Mouse (Mus musculus) midbrain, embryonic 15.5 days (tissue): ENCODE measurements at regions not wholly inside any gene's neighbourhood (a gene's known extent, or its start where the extent isn't known, plus 50 kb on each side); places are given as distances from the start of the nearest gene placed in this dataset.
"Not testable (repeated sequence)": the region's sequence is repeated elsewhere in the genome, so short reads cannot be mapped to it uniquely, and the experiment has no call there.

Experiments
- ATAC-seq: fragments of 200-750 bp; cut with Nextera tagmentation; replicated peaks from 2 replicates; pipeline ENCODE4 v1.8.0; 2017; ENCODE audit warnings: moderate TSS enrichment
- H3K27ac ChIP-seq: fragments of 300-500 bp; sonication (generic); 2 replicates; pipeline ENCODE4 v1.5.1; 2015; ENCODE audit warnings: mild to moderate bottlenecking, inconsistent platforms
- H3K27me3 ChIP-seq: fragments of 300-500 bp; sonication (generic); replicated peaks from 2 replicates; pipeline ENCODE4 v1.6.1; 2015; ENCODE audit warnings: inconsistent platforms
- H3K36me3 ChIP-seq: fragments of 300-500 bp; sonication (generic); replicated peaks from 2 replicates; pipeline ENCODE4 v1.6.1; 2015; ENCODE audit warnings: inconsistent platforms
- H3K4me1 ChIP-seq: fragments of 300-500 bp; sonication (generic); 2 replicates; pipeline ENCODE4 v1.6.1; 2015; ENCODE audit warnings: inconsistent platforms
- H3K4me2 ChIP-seq: fragments of 300-500 bp; sonication (generic); 2 replicates; pipeline ENCODE4 v1.6.1; 2015; ENCODE audit warnings: inconsistent platforms, mild to moderate bottlenecking, moderate library complexity
- H3K4me3 ChIP-seq: fragments of 300-500 bp; sonication (generic); 2 replicates; pipeline ENCODE4 v1.5.1; 2015; ENCODE audit warnings: mild to moderate bottlenecking, inconsistent platforms
- H3K9ac ChIP-seq: fragments of 300-500 bp; sonication (generic); 2 replicates; pipeline ENCODE4 v1.6.1; 2015; ENCODE audit warnings: mild to moderate bottlenecking, inconsistent platforms
- H3K9me3 ChIP-seq: fragments of 300-500 bp; sonication (generic); 2 replicates; pipeline ENCODE4 v1.6.1; 2016; ENCODE audit warnings: inconsistent platforms
- WGBS: fragments of 180-500 bp; shearing (Covaris S2); methylation state at CpG from one replicate; pipeline ENCODE4 v1.1.7; 2015; ENCODE audit warnings: mixed read lengths; 5-methylcytosine and 5-hydroxymethylcytosine counted together

GRCm38 (mm10) chr1:43316331-43316730 lies 119.5 kb upstream of the Fhl2 start:
- H3K4me2 ChIP-seq, H3K4me1 ChIP-seq, H3K9ac ChIP-seq, H3K9me3 ChIP-seq, H3K27ac ChIP-seq, H3K4me3 ChIP-seq, H3K27me3 ChIP-seq, H3K36me3 ChIP-seq, ATAC-seq: not testable (repeated sequence)
- 86% methylated on average over 12 of the region's 12 CpGs for WGBS

GRCm38 (mm10) chr1:43317076-43317871 lies 120.5 kb upstream of the Fhl2 start:
- H3K4me2 ChIP-seq, result no peak overlapping the region
- H3K9ac ChIP-seq, result no peak overlapping the region
- peak; percentile 49; the same call in 1 of the 2 replicates for ATAC-seq
- no peaks in the 10 kb centered on the region for H3K36me3 ChIP-seq
- no peak overlapping the region for H3K27ac ChIP-seq
- no peaks in the 10 kb centered on the region for H3K27me3 ChIP-seq
- H3K4me3 ChIP-seq, result no peak overlapping the region
- H3K9me3 ChIP-seq, result no peaks in the 10 kb centered on the region
- WGBS, result 53% methylated on average over 3 of the region's 3 CpGs
- H3K4me1 ChIP-seq, result no peaks in the 10 kb centered on the region; the same call in 1 of the 2 replicates

- not testable (repeated sequence) for H3K4me2 ChIP-seq, H3K27ac ChIP-seq, H3K4me1 ChIP-seq, H3K9me3 ChIP-seq, H3K36me3 ChIP-seq, ATAC-seq, H3K27me3 ChIP-seq, H3K9ac ChIP-seq, H3K4me3 ChIP-seq
- 94% methylated on average over 10 of the region's 10 CpGs for WGBS
These were observed 110.9 kb upstream of the Nck2 start for GRCm38 (mm10) chr1:43333488-43333887.

- Histone ChIP-seq H3K27me3 (no peaks in the 10 kb centered on the region), H3K4me3 (no peak overlapping the region), H3K4me1 (no peaks in the 10 kb centered on the region), H3K27ac (no peak overlapping the region), H3K36me3 (no peaks in the 10 kb centered on the region), H3K9ac (no peak overlapping the region), H3K9me3 (no peaks in the 10 kb centered on the region), H3K4me2 (no peak overlapping the region)
- 79% methylated on average over 3 of the region's 3 CpGs for WGBS
- ATAC-seq, result no peak
These were observed 107.1 kb upstream of the Nck2 start for GRCm38 (mm10) chr1:43337168-43337784.

- H3K9me3 ChIP-seq, result no peaks in the 10 kb centered on the region
- 72% methylated on average over 6 of the region's 6 CpGs for WGBS
- H3K9ac ChIP-seq, result no peak overlapping the region
- no peaks in the 10 kb centered on the region for H3K4me1 ChIP-seq
- H3K27ac ChIP-seq, result no peak overlapping the region
- no peaks in the 10 kb centered on the region for H3K27me3 ChIP-seq
- H3K4me2 ChIP-seq, result no peak overlapping the region
- no peak overlapping the region for H3K4me3 ChIP-seq
- ATAC-seq, result no peak
- H3K36me3 ChIP-seq, result no peaks in the 10 kb centered on the region
These were observed 106.1 kb upstream of the Nck2 start for GRCm38 (mm10) chr1:43338096-43338915.

GRCm38 (mm10) chr1:43342848-43343247 lies 101.5 kb upstream of the Nck2 start:
- Histone ChIP-seq H3K27me3 (no peaks in the 10 kb centered on the region), H3K4me1 (no peaks in the 10 kb centered on the region), H3K27ac (no peak overlapping the region), H3K4me3 (no peak overlapping the region), H3K9ac (no peak overlapping the region), H3K36me3 (no peaks in the 10 kb centered on the region), H3K9me3 (no peaks in the 10 kb centered on the region), H3K4me2 (no peak overlapping the region)
- no peak for ATAC-seq
- WGBS, result 93% methylated on average over 2 of the region's 2 CpGs

- H3K4me1 ChIP-seq, result no peaks in the 10 kb centered on the region
- WGBS, result 92% methylated on average over 2 of the region's 2 CpGs
- no peaks in the 10 kb centered on the region for H3K36me3 ChIP-seq
- no peak overlapping the region for H3K27ac ChIP-seq
- no peaks in the 10 kb centered on the region for H3K27me3 ChIP-seq
- no peak overlapping the region for H3K4me2 ChIP-seq
- H3K4me3 ChIP-seq, result no peak overlapping the region
- ATAC-seq, result no peak
- no peaks in the 10 kb centered on the region for H3K9me3 ChIP-seq
- no peak overlapping the region for H3K9ac ChIP-seq
These were observed 101.0 kb upstream of the Nck2 start for GRCm38 (mm10) chr1:43343410-43343809.

GRCm38 (mm10) chr1:43344001-43344400 lies 100.4 kb upstream of the Nck2 start:
- Histone ChIP-seq H3K4me3 (no peak overlapping the region), H3K36me3 (no peaks in the 10 kb centered on the region), H3K9me3 (no peaks in the 10 kb centered on the region), H3K9ac (no peak overlapping the region), H3K27me3 (no peaks in the 10 kb centered on the region), H3K4me2 (no peak overlapping the region), H3K27ac (no peak overlapping the region), H3K4me1 (no peaks in the 10 kb centered on the region)
- 88% methylated on average over 5 of the region's 5 CpGs for WGBS
- no peak for ATAC-seq

- Histone ChIP-seq H3K27me3 (no peaks in the 10 kb centered on the region), H3K36me3 (no peaks in the 10 kb centered on the region), H3K4me3 (no peak overlapping the region), H3K4me2 (no peak overlapping the region), H3K27ac (no peak overlapping the region), H3K9ac (no peak overlapping the region), H3K4me1 (no peaks in the 10 kb centered on the region), H3K9me3 (no peaks in the 10 kb centered on the region)
- no peak for ATAC-seq
- WGBS, result 78% methylated on average over 4 of the region's 4 CpGs
These were observed 97.2 kb upstream of the Nck2 start for GRCm38 (mm10) chr1:43347152-43347551.

GRCm38 (mm10) chr1:43349966-43350365 lies 94.4 kb upstream of the Nck2 start:
- peak; percentile 60; the same call in 1 of the 2 replicates for ATAC-seq

GRCm38 (mm10) chr1:43358191-43358590 lies 86.2 kb upstream of the Nck2 start:
- H3K9ac ChIP-seq, result no peak overlapping the region
- peaks cover 16% of the 10 kb centered on the region for H3K4me1 ChIP-seq
- H3K4me3 ChIP-seq, result no peak overlapping the region
- H3K27me3 ChIP-seq, result no peaks in the 10 kb centered on the region
- H3K27ac ChIP-seq, result no peak overlapping the region
- peak; percentile 82 for ATAC-seq
- no peak overlapping the region for H3K4me2 ChIP-seq
- no peaks in the 10 kb centered on the region for H3K9me3 ChIP-seq
- 38% methylated on average over 6 of the region's 6 CpGs for WGBS
- H3K36me3 ChIP-seq, result no peaks in the 10 kb centered on the region

More at GRCm38 (mm10) chr1:43349966-43350365, 94.4 kb upstream of the Nck2 start:
- no peaks in the 10 kb centered on the region for H3K4me1 ChIP-seq
- H3K9me3 ChIP-seq, result no peaks in the 10 kb centered on the region
- H3K36me3 ChIP-seq, result no peaks in the 10 kb centered on the region
- H3K27me3 ChIP-seq, result no peaks in the 10 kb centered on the region
- H3K27ac ChIP-seq, result no peak overlapping the region
- WGBS, result 38% methylated on average over 3 of the region's 3 CpGs
- no peak overlapping the region for H3K9ac ChIP-seq
- no peak overlapping the region for H3K4me3 ChIP-seq
- no peak overlapping the region for H3K4me2 ChIP-seq

GRCm38 (mm10) chr1:43359662-43360061 lies 84.7 kb upstream of the Nck2 start:
- 88% methylated on average over 4 of the region's 4 CpGs for WGBS
- ATAC-seq, result no peak

More at GRCm38 (mm10) chr1:43359662-43360061, 84.7 kb upstream of the Nck2 start:
- H3K27me3 ChIP-seq, result no peaks in the 10 kb centered on the region
- H3K4me1 ChIP-seq, result peaks cover 16% of the 10 kb centered on the region
- no peaks in the 10 kb centered on the region for H3K9me3 ChIP-seq
- H3K9ac ChIP-seq, result no peak overlapping the region
- no peaks in the 10 kb centered on the region for H3K36me3 ChIP-seq
- no peak overlapping the region for H3K27ac ChIP-seq
- H3K4me3 ChIP-seq, result no peak overlapping the region
- no peak overlapping the region for H3K4me2 ChIP-seq
